In the genomic region with DNA sequence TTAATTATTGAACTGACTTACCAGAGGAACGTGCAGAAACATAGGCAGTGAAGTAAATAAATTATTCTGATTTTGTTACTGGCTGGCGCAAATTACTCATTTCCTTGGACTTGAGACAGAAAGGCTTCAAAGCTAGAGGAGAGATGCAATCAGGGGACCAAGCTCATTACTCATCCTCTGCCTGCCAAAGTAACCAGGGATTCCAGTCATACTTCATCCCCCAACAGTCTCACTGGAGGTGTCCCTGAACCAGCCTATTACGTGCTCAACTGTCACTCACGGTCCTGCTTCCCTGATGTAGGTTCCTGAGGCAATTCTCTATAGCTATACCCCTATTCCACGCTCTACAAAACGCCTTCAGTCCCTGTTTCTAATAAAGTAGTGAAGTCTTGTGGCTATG, we compare ENCODE assay signal across 14 mouse cellular contexts.
DNase-seq lines count a peak whose midpoint lies in the region.
"Had no signal": no experiment of that assay in that cellular context is flagged by ENCODE, and none has a peak within 500 bp of the region (broad histone marks: within the 10 kb centered on the region; RNA-seq: fewer than 3 reads in every experiment).

No protein-coding gene starts in this region.

- intact Hi-C loops in left cerebral cortex, postnatal 4 days (cut with DNase I), result no loop called here

- peak; percentile 72 for DNase-seq in adrenal gland, adult 2 months
- no peak for DNase-seq in adrenal gland, postnatal 4 days (ENCODE audit: low spot score in 2 of 2)
- peak; percentile 6 for DNase-seq in layer of hippocampus, adult 9-11 months
- DNase-seq in layer of hippocampus, adult 18-20 months (ENCODE audit: low spot score in 2 of 2), result no peak
- peak; percentile 39 to 46 for DNase-seq in adrenal gland, postnatal 36 days
- DNase-seq in kidney, adult 9 months, result no peak
- no peak for DNase-seq in left cerebral cortex, postnatal 4 days
- DNase-seq: cerebellum, adult 18-20 months; cerebellum, adult 9-11 months; cerebellum, postnatal 36 days; gastrocnemius, postnatal 36 days; heart, adult 2 months; heart, postnatal 14 days; kidney, adult 11 months had no signal

Comparison
In these comparisons a context has a peak if more than half of its experiments do, and no peak if none do; other contexts are left out.
1. DNase-seq: peak in adrenal gland, adult 2 months (single experiment), layer of hippocampus, adult 9-11 months (single experiment) and adrenal gland, postnatal 36 days (2 of 2); none in adrenal gland, postnatal 4 days (0 of 2), layer of hippocampus, adult 18-20 months (0 of 2), kidney, adult 9 months (single experiment) and left cerebral cortex, postnatal 4 days (single experiment).